Mouse (Mus musculus) heart, embryonic 14.5 days (tissue): ENCODE results near the gene Blnk. TPM values are rescaled to one million over a fixed set of nuclear protein-coding genes. Genes with fewer than 3 reads are reported as not detected.

Experiments
- ATAC-seq: fragments of 200-750 bp; cut with Nextera tagmentation; 2 replicates; pipeline ENCODE4 v1.8.0; 2017; ENCODE audit warnings: low read depth, moderate TSS enrichment; ENCODE audit not compliant: insufficient number of reproducible peaks, insufficient read depth, low FRiP score
- H3K27ac ChIP-seq, 2 experiments: fragments of 200-500 bp in 1 of 2; fragments of 300-500 bp in 1 of 2; sonication (generic) in 1 of 2; replicated peaks in 1 of 2; 2 replicates each; pipeline ENCODE4 v1.5.1; 2012 to 2014; ENCODE audit warnings: low read depth in 2 of 2, low read length in 2 of 2, control low read depth in 1 of 2, mild to moderate bottlenecking in 1 of 2, mixed read lengths in 1 of 2; ENCODE audit not compliant: control insufficient read depth in 1 of 2, insufficient read depth in 1 of 2
- H3K27me3 ChIP-seq: fragments of 300-500 bp; sonication (generic); 2 replicates; pipeline ENCODE4 v1.6.1; 2014; ENCODE audit warnings: mild to moderate bottlenecking, low read length, control low read depth; ENCODE audit not compliant: control insufficient read depth, insufficient read depth
- H3K36me3 ChIP-seq: fragments of 300-500 bp; sonication (generic); 2 replicates; pipeline ENCODE4 v1.6.1; 2014; ENCODE audit warnings: mild to moderate bottlenecking, control low read depth, low read length, mixed read lengths; ENCODE audit not compliant: control insufficient read depth, insufficient read depth
- H3K4me1 ChIP-seq, 2 experiments: fragments of 200-500 bp in 1 of 2; fragments of 300-500 bp in 1 of 2; sonication (generic) in 1 of 2; 2 replicates each; pipeline ENCODE4 v1.6.1; 2012 to 2014; ENCODE audit warnings: low read length in 2 of 2, control low read depth in 1 of 2, mixed read lengths in 1 of 2; ENCODE audit not compliant: control insufficient read depth in 2 of 2, insufficient read depth in 2 of 2
- H3K4me2 ChIP-seq: fragments of 300-500 bp; sonication (generic); 2 replicates; pipeline ENCODE4 v1.6.1; 2014; ENCODE audit warnings: mild to moderate bottlenecking, low read length
- H3K4me3 ChIP-seq, 2 experiments: fragments of 200-500 bp in 1 of 2; fragments of 300-500 bp in 1 of 2; sonication (generic) in 1 of 2; 2 replicates each; pipeline ENCODE4 v1.5.1; 2012 to 2014; ENCODE audit warnings: low read length in 2 of 2, mild to moderate bottlenecking in 2 of 2, control low read depth in 1 of 2, low read depth in 1 of 2, moderate library complexity in 1 of 2; ENCODE audit not compliant: control insufficient read depth in 1 of 2, insufficient read depth in 1 of 2
- H3K9ac ChIP-seq: fragments of 300-500 bp; sonication (generic); 2 replicates; pipeline ENCODE4 v1.6.1; 2014; ENCODE audit warnings: mild to moderate bottlenecking, low read length
- H3K9me3 ChIP-seq: fragments of 300-500 bp; sonication (generic); 2 replicates; pipeline ENCODE4 v1.6.1; 2016; ENCODE audit warnings: low read length, control low read depth; ENCODE audit not compliant: control insufficient read depth
- WGBS: fragments of 180-500 bp; shearing (Covaris S2); extraction: QIAGEN DNeasy Blood & Tissue Kit; methylation state at CpG from one replicate; pipeline ENCODE4 v1.1.7; 2014; 5-methylcytosine and 5-hydroxymethylcytosine counted together
- polyA plus RNA-seq: library from polyadenylated mRNA; unstranded; fragments of >200 nt; fragmentation: Nextera tagmentation; extraction: Ambion mirVana; gene quantifications from 2 replicates; pipeline ENCODE4 v1.2.1, GENCODE M21; 2014

The Blnk gene
- polyA plus RNA-seq, 1 experiment from 2014 or later: 0.27 TPM

- H3K9me3 ChIP-seq: no peaks in the 10 kb centered on the region
- H3K9ac ChIP-seq: no peak overlapping the region
- WGBS: 76% methylated on average over 8 of the region's 8 CpGs
- H3K4me3 ChIP-seq: no peak overlapping the region
- H3K36me3 ChIP-seq: no peaks in the 10 kb centered on the region
- H3K27me3 ChIP-seq: no peaks in the 10 kb centered on the region
- no peak overlapping the region for H3K4me2 ChIP-seq
- no peak overlapping the region for H3K27ac ChIP-seq
- H3K4me1 ChIP-seq: no peaks in the 10 kb centered on the region
- no peak for ATAC-seq
Measured at GRCm38 (mm10) chr19:40992517-40993044, 1.8 kb downstream of the Blnk start.

GRCm38 (mm10) chr19:40992096-40992495 is 2.2 kb downstream of the Blnk start:
- Histone ChIP-seq H3K4me3 (no peak overlapping the region), H3K9me3 (no peaks in the 10 kb centered on the region), H3K9ac (no peak overlapping the region), H3K27me3 (no peaks in the 10 kb centered on the region), H3K27ac (no peak overlapping the region), H3K36me3 (no peaks in the 10 kb centered on the region), H3K4me1 (no peaks in the 10 kb centered on the region), H3K4me2 (no peak overlapping the region)
- no peak for ATAC-seq
- WGBS: 87% methylated on average over 11 of the region's 11 CpGs

- Histone ChIP-seq H3K27me3 (no peaks in the 10 kb centered on the region), H3K4me1 (no peaks in the 10 kb centered on the region), H3K36me3 (no peaks in the 10 kb centered on the region), H3K4me3 (no peak overlapping the region), H3K4me2 (no peak overlapping the region), H3K27ac (no peak overlapping the region), H3K9me3 (no peaks in the 10 kb centered on the region), H3K9ac (no peak overlapping the region)
- 81% methylated on average over 7 of the region's 7 CpGs for WGBS
- no peak for ATAC-seq
Measured at GRCm38 (mm10) chr19:40991626-40992025, 2.7 kb downstream of the Blnk start.

GRCm38 (mm10) chr19:40990781-40991343 is 3.5 kb downstream of the Blnk start:
- ATAC-seq: no peak
- no peaks in the 10 kb centered on the region for H3K4me1 ChIP-seq
- WGBS: 85% methylated on average over 17 of the region's 17 CpGs

GRCm38 (mm10) chr19:40989961-40990600 is 4.3 kb downstream of the Blnk start:
- H3K4me2 ChIP-seq: no peak overlapping the region
- no peaks in the 10 kb centered on the region for H3K27me3 ChIP-seq
- H3K36me3 ChIP-seq: no peaks in the 10 kb centered on the region
- no peaks in the 10 kb centered on the region for H3K9me3 ChIP-seq
- no peak overlapping the region for H3K27ac ChIP-seq
- 71% methylated on average over 9 of the region's 9 CpGs for WGBS
- H3K9ac ChIP-seq: no peak overlapping the region
- no peak for ATAC-seq
- H3K4me3 ChIP-seq: no peak overlapping the region
- H3K4me1 ChIP-seq: no peaks in the 10 kb centered on the region

More at GRCm38 (mm10) chr19:40990781-40991343, 3.5 kb downstream of the Blnk start:
- H3K9ac ChIP-seq: no peak overlapping the region
- H3K4me2 ChIP-seq: no peak overlapping the region
- no peaks in the 10 kb centered on the region for H3K36me3 ChIP-seq
- H3K27me3 ChIP-seq: no peaks in the 10 kb centered on the region
- H3K9me3 ChIP-seq: no peaks in the 10 kb centered on the region
- H3K27ac ChIP-seq: no peak overlapping the region
- H3K4me3 ChIP-seq: no peak overlapping the region

- no peak overlapping the region for H3K4me3 ChIP-seq
- no peaks in the 10 kb centered on the region for H3K27me3 ChIP-seq
- H3K4me2 ChIP-seq: no peak overlapping the region
- no peak for ATAC-seq
- H3K4me1 ChIP-seq: no peaks in the 10 kb centered on the region
- H3K9ac ChIP-seq: no peak overlapping the region
- no peaks in the 10 kb centered on the region for H3K36me3 ChIP-seq
- H3K9me3 ChIP-seq: no peaks in the 10 kb centered on the region
- no peak overlapping the region for H3K27ac ChIP-seq
- WGBS: 66% methylated on average over 5 of the region's 5 CpGs
Measured at GRCm38 (mm10) chr19:40988856-40989255, 5.5 kb downstream of the Blnk start.

- ATAC-seq: no peak
- H3K9ac ChIP-seq: no peak overlapping the region
- WGBS: 100% methylated on average over 1 of the region's 1 CpGs
- no peak overlapping the region for H3K4me2 ChIP-seq
- H3K27ac ChIP-seq: no peak overlapping the region
- H3K9me3 ChIP-seq: no peaks in the 10 kb centered on the region
- H3K36me3 ChIP-seq: no peaks in the 10 kb centered on the region
- H3K4me3 ChIP-seq: no peak overlapping the region
- no peaks in the 10 kb centered on the region for H3K4me1 ChIP-seq
- no peaks in the 10 kb centered on the region for H3K27me3 ChIP-seq
Measured at GRCm38 (mm10) chr19:40984536-40984935, 9.8 kb downstream of the Blnk start.
